Mouse (Mus musculus): Measurements from ENCODE around the gene Npas3. TPM values are rescaled to one million over a fixed set of nuclear protein-coding genes. Genes with fewer than 3 reads are reported as not detected.

The Npas3 gene
- polyA plus RNA-seq, 1 experiment from 2014 or later = 0.28 TPM

DNA sequence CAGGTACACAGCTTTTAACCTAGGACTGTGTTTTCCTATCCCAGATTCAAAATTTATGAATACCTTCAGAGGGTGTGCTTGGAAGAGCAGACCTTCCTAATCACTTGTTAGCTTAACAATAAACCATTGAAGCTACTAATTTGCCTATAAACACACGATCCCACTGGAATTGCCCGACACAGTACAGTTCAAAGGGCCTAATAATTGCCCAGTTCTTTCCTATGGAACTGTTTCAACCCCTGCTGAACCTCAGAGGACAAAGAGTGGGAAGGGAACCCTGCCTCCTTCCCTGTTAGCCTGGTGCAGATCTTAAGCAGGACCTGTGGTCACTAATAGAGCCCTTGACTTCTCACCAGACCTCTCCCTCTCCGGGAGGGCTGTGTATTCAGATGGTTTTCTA, 429.7 kb downstream of the Npas3 start:
- Histone ChIP-seq H3K36me3 (ENCODE audit: control insufficient read depth, insufficient read depth, low read length) (no peaks in the 10 kb centered on the region), H3K9ac (ENCODE audit: low read length) (no peak overlapping the region), H3K4me2 (ENCODE audit: low read depth, low read length) (no peak overlapping the region), H3K27me3 (ENCODE audit: control insufficient read depth, insufficient read depth, low read depth, low read length) (no peaks in the 10 kb centered on the region), H3K4me3 (ENCODE audit: low read length) (no peak overlapping the region), H3K9me3 (ENCODE audit: control insufficient read depth, low read length) (no peaks in the 10 kb centered on the region), H3K27ac (ENCODE audit: low read length) (no peak overlapping the region), H3K4me1 (replicated peaks; ENCODE audit: control insufficient read depth, insufficient read depth, low read length) (no peaks in the 10 kb centered on the region)
- WGBS = 73% methylated on average over 3 of the region's 3 CpGs
- ATAC-seq (ENCODE audit: low read depth) = no peak

DNA sequence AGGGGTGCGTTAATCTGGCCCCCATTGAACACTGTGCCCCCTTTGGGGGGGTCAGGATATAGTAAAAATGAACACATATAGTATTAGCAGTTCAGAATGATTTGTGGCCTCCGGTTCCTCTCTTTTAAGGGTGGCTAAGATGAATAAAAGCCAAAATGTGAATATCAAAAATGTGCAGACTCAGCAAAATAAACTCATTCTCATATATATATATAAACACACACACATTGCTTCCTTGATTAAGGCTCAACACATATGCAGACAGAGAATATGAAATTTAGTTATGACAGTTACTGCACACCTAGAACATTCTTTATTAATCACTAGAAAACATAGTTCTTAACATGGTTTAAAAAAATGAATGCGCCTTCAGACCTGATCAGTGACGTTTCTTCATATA, 430.7 kb downstream of the Npas3 start:
- H3K4me3 ChIP-seq (ENCODE audit: low read length) = no peak overlapping the region
- no peaks in the 10 kb centered on the region for H3K36me3 ChIP-seq (ENCODE audit: control insufficient read depth, insufficient read depth, low read length)
- no peak overlapping the region for H3K27ac ChIP-seq (ENCODE audit: low read length)
- no peak overlapping the region for H3K4me2 ChIP-seq (ENCODE audit: low read depth, low read length)
- H3K9me3 ChIP-seq (ENCODE audit: control insufficient read depth, low read length) = no peaks in the 10 kb centered on the region
- no peaks in the 10 kb centered on the region for H3K4me1 ChIP-seq (replicated peaks; ENCODE audit: control insufficient read depth, insufficient read depth, low read length)
- 94% methylated on average over 4 of the region's 4 CpGs for WGBS
- H3K27me3 ChIP-seq (ENCODE audit: control insufficient read depth, insufficient read depth, low read depth, low read length) = no peaks in the 10 kb centered on the region
- H3K9ac ChIP-seq (ENCODE audit: low read length) = no peak overlapping the region
- ATAC-seq (ENCODE audit: low read depth) = no peak

DNA sequence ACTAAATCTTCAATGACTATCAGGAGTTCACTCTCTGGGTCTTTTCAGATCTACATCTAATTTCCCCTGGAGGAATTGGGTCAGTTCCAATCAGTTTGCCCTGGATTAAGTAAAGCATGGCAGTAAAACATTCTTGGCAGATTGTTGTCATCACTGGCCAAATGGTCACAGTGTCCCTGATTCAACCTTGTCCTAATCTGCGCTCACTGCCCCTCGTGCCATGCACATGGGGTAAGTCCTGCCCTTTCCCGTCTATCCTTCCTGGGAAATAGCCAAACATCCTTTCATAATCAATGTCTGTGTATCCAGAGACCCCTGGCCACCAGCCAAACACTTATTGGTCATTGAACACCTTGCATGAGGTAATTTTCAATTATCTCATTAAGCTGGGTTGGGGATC, 432.0 kb downstream of the Npas3 start:
- 75% methylated on average over 3 of the region's 3 CpGs for WGBS
- Histone ChIP-seq H3K36me3 (ENCODE audit: control insufficient read depth, insufficient read depth, low read length) (no peaks in the 10 kb centered on the region), H3K9ac (ENCODE audit: low read length) (no peak overlapping the region), H3K4me3 (ENCODE audit: low read length) (no peak overlapping the region), H3K27me3 (ENCODE audit: control insufficient read depth, insufficient read depth, low read depth, low read length) (no peaks in the 10 kb centered on the region), H3K9me3 (ENCODE audit: control insufficient read depth, low read length) (no peaks in the 10 kb centered on the region), H3K27ac (ENCODE audit: low read length) (no peak overlapping the region), H3K4me1 (replicated peaks; ENCODE audit: control insufficient read depth, insufficient read depth, low read length) (no peaks in the 10 kb centered on the region), H3K4me2 (ENCODE audit: low read depth, low read length) (no peak overlapping the region)
- ATAC-seq (ENCODE audit: low read depth) = no peak

DNA sequence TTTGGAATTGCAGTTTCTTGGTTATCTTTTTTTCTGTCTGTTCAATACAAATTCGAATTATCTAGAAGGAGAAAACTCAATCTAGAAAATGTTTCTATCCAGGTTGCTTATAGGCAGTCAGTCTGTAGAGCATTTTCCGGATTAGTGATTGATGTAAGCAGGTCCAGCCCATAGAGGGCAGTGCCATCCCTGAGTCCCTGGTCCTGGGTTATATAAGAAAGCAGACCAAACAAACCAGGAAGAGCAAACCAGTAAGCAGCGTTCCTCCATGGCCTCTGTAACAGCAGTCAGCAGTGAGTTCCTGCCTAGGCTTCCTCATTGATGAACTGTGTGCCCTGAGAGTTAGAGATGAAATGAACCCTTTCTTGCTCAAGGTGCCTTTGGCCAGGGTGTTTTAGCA, 433.6 kb downstream of the Npas3 start:
- no peak overlapping the region for H3K9ac ChIP-seq (ENCODE audit: low read length)
- 41% methylated on average over 3 of the region's 3 CpGs for WGBS
- H3K36me3 ChIP-seq (ENCODE audit: control insufficient read depth, insufficient read depth, low read length) = no peaks in the 10 kb centered on the region
- H3K9me3 ChIP-seq (ENCODE audit: control insufficient read depth, low read length) = no peaks in the 10 kb centered on the region
- H3K4me2 ChIP-seq (ENCODE audit: low read depth, low read length) = no peak overlapping the region
- H3K27me3 ChIP-seq (ENCODE audit: control insufficient read depth, insufficient read depth, low read depth, low read length) = no peaks in the 10 kb centered on the region
- H3K27ac ChIP-seq (ENCODE audit: low read length) = no peak overlapping the region
- ATAC-seq (ENCODE audit: low read depth) = no peak
- no peak overlapping the region for H3K4me3 ChIP-seq (ENCODE audit: low read length)
- no peaks in the 10 kb centered on the region for H3K4me1 ChIP-seq (replicated peaks; ENCODE audit: control insufficient read depth, insufficient read depth, low read length)

DNA sequence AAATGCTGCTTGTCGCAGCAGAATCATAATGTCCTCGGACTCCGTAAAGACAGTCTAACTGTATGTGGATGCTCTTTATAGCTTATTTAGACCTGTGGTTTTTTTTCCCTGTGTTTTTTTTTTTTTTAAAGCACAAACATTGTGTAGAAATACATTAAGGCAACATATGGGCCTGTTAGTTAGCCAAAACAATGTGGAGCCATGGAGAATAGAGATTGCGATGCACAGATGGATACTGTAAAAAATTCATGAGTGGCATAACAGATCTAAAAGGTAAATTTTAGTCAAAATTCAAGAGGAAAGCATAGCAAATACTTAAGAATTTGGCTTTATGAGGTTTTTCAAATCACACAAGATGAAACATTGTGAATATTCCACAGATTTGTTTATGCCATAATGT, 444.0 kb downstream of the Npas3 start:
- Histone ChIP-seq H3K4me3 (ENCODE audit: low read length) (no peak overlapping the region), H3K27ac (ENCODE audit: low read length) (no peak overlapping the region), H3K4me1 (replicated peaks; ENCODE audit: control insufficient read depth, insufficient read depth, low read length) (no peaks in the 10 kb centered on the region), H3K9ac (ENCODE audit: low read length) (no peak overlapping the region), H3K36me3 (ENCODE audit: control insufficient read depth, insufficient read depth, low read length) (no peaks in the 10 kb centered on the region), H3K4me2 (ENCODE audit: low read depth, low read length) (no peak overlapping the region), H3K9me3 (ENCODE audit: control insufficient read depth, low read length) (no peaks in the 10 kb centered on the region), H3K27me3 (ENCODE audit: control insufficient read depth, insufficient read depth, low read depth, low read length) (no peaks in the 10 kb centered on the region)
- no peak for ATAC-seq (ENCODE audit: low read depth)
- 87% methylated on average over 4 of the region's 4 CpGs for WGBS

DNA sequence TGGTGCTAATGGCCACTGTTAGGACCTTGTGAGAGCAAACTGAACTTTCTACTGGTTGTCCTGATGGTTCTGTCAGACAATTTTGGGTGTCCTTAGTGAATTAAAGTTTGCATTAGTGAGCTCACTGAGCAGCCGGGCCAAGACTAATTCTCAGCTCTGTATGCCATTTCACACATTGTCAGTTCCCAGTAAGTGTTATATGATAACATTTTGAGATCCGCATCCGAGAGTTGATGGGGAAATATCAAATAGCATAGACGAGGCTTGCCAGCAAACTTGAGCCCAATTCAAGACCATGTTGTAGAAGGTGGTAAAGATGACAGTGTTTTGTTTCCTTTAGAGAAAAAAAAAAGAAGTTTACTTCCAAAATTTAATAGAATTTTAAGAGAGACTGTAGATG, 445.9 kb downstream of the Npas3 start:
- H3K9ac ChIP-seq (ENCODE audit: low read length) = no peak overlapping the region
- ATAC-seq (ENCODE audit: low read depth) = no peak
- H3K4me2 ChIP-seq (ENCODE audit: low read depth, low read length) = no peak overlapping the region
- H3K27me3 ChIP-seq (ENCODE audit: control insufficient read depth, insufficient read depth, low read depth, low read length) = no peaks in the 10 kb centered on the region
- H3K4me1 ChIP-seq (replicated peaks; ENCODE audit: control insufficient read depth, insufficient read depth, low read length) = no peaks in the 10 kb centered on the region
- WGBS = 65% methylated on average over 4 of the region's 4 CpGs
- no peaks in the 10 kb centered on the region for H3K36me3 ChIP-seq (ENCODE audit: control insufficient read depth, insufficient read depth, low read length)
- no peak overlapping the region for H3K4me3 ChIP-seq (ENCODE audit: low read length)
- no peak overlapping the region for H3K27ac ChIP-seq (ENCODE audit: low read length)
- H3K9me3 ChIP-seq (ENCODE audit: control insufficient read depth, low read length) = no peaks in the 10 kb centered on the region

DNA sequence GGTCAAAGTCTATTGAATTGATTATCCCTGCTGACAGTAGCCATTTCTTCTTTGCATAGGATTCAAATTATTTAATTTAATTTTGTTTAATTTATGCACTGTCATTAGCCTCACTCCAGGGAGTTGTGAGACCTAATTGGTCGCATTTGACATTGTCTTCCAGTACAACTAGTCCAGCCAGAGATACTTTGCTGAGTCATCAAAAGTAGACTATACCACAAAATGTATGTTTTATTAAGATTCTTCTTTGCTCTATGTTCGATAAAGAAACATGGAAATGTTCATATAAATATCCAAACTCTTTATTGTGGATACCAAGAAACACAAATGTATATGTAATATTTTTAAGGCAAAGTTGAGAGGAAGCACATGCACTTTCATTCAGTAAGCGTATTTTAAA, 446.8 kb downstream of the Npas3 start:
- Histone ChIP-seq H3K9me3 (ENCODE audit: control insufficient read depth, low read length) (no peaks in the 10 kb centered on the region), H3K4me2 (ENCODE audit: low read depth, low read length) (no peak overlapping the region), H3K27ac (ENCODE audit: low read length) (no peak overlapping the region), H3K9ac (ENCODE audit: low read length) (no peak overlapping the region), H3K36me3 (ENCODE audit: control insufficient read depth, insufficient read depth, low read length) (no peaks in the 10 kb centered on the region), H3K4me3 (ENCODE audit: low read length) (no peak overlapping the region), H3K4me1 (replicated peaks; ENCODE audit: control insufficient read depth, insufficient read depth, low read length) (no peaks in the 10 kb centered on the region), H3K27me3 (ENCODE audit: control insufficient read depth, insufficient read depth, low read depth, low read length) (no peaks in the 10 kb centered on the region)
- 93% methylated on average over 3 of the region's 3 CpGs for WGBS
- ATAC-seq (ENCODE audit: low read depth) = no peak

DNA sequence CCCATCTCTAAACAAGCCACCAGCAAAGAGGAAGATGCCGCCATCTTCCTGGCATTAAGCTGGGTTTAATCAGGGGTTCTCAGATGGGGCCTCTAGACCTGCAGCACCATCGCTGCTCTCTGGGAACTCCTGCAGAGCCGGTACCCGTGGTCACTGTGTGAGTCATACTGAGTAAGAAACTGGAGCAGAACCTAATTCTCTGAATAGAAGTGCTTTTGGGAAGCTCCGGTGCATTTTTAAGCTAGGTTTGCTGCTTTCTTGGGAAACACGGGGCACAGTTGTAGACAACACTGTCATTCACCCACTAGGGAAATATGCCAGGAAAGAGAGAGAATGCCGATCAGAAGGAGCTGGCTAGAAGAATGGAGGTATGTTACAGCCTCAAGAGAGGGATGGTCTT, 449.2 kb downstream of the Npas3 start:
- no peaks in the 10 kb centered on the region for H3K9me3 ChIP-seq (ENCODE audit: control insufficient read depth, low read length)
- no peaks in the 10 kb centered on the region for H3K27me3 ChIP-seq (ENCODE audit: control insufficient read depth, insufficient read depth, low read depth, low read length)
- no peak overlapping the region for H3K4me2 ChIP-seq (ENCODE audit: low read depth, low read length)
- no peaks in the 10 kb centered on the region for H3K36me3 ChIP-seq (ENCODE audit: control insufficient read depth, insufficient read depth, low read length)
- no peaks in the 10 kb centered on the region for H3K4me1 ChIP-seq (replicated peaks; ENCODE audit: control insufficient read depth, insufficient read depth, low read length)
- WGBS = 84% methylated on average over 7 of the region's 7 CpGs
- no peak overlapping the region for H3K27ac ChIP-seq (ENCODE audit: low read length)
- no peak overlapping the region for H3K9ac ChIP-seq (ENCODE audit: low read length)
- ATAC-seq (ENCODE audit: low read depth) = no peak
- H3K4me3 ChIP-seq (ENCODE audit: low read length) = no peak overlapping the region

DNA sequence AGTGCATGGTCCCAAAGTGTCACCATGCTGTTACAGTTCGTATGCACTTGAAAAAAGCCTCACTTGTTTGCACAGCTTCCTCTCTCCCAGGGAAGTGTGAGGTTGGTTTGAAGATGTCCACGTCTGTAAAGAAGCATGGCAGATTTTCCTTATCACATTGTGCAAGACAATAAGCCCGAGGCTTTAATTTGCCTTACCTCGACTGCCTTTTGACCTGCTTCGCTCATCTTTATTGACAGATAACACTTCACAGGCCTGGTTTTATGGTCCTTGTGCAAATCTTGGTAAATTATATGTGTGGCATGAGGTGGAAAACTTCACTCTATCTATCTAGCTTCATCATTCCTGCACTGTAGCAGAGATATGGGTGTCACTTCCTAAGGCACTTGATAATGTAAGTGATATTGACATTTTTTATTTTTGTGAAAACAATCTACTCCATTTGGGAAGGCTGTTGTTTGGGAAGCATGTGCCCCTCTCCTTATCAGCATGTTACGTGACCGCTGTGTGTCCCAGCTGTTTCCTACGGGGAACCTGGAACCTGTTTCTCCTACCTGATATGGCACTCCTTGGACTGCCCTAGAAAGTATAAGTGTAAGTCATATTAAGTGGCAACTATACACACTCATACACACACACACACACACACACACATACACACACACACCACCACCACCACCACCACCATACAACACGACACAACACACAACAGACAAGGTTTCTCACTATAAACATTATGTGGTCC, 450.2 kb downstream of the Npas3 start:
- Histone ChIP-seq H3K27ac (ENCODE audit: low read length) (no peak overlapping the region), H3K9me3 (ENCODE audit: control insufficient read depth, low read length) (no peaks in the 10 kb centered on the region), H3K36me3 (ENCODE audit: control insufficient read depth, insufficient read depth, low read length) (no peaks in the 10 kb centered on the region), H3K4me3 (ENCODE audit: low read length) (no peak overlapping the region), H3K4me1 (replicated peaks; ENCODE audit: control insufficient read depth, insufficient read depth, low read length) (no peaks in the 10 kb centered on the region), H3K27me3 (ENCODE audit: control insufficient read depth, insufficient read depth, low read depth, low read length) (no peaks in the 10 kb centered on the region), H3K9ac (ENCODE audit: low read length) (no peak overlapping the region), H3K4me2 (ENCODE audit: low read depth, low read length) (no peak overlapping the region)
- WGBS = 63% methylated on average over 9 of the region's 9 CpGs
- ATAC-seq (ENCODE audit: low read depth) = no peak

DNA sequence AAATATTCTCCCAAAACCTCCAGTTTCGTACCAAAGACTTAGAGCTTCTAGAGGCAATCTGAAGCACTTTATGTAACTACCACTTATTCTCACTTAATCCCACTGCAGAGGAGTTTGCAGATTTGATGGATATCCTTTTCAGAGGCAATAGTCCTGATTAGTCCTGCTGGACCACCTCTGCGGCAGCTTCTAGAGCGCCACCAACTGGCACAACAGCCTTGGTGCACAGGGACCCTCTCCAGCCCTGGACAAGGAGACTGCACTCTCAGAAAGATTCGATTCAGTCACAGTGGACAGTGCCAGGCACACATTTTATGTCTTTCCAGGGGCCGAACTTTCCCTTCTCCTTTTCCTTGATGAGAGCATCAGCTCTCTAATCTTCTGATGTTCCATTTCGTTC, 471.4 kb downstream of the Npas3 start:
- WGBS = 63% methylated on average over 6 of the region's 6 CpGs

More for the DNA sequence above, 471.4 kb downstream of the Npas3 start:
- H3K9me3 ChIP-seq (ENCODE audit: control insufficient read depth, low read length) = no peaks in the 10 kb centered on the region
- no peak overlapping the region for H3K27ac ChIP-seq (ENCODE audit: low read length)
- H3K4me3 ChIP-seq (ENCODE audit: low read length) = no peak overlapping the region
- H3K36me3 ChIP-seq (ENCODE audit: control insufficient read depth, insufficient read depth, low read length) = no peaks in the 10 kb centered on the region
- no peaks in the 10 kb centered on the region; the same call in 1 of the 2 replicates for H3K4me1 ChIP-seq (replicated peaks; ENCODE audit: control insufficient read depth, insufficient read depth, low read length)
- peaks cover 15% of the 10 kb centered on the region; the same call in 1 of the 2 replicates for H3K27me3 ChIP-seq (ENCODE audit: control insufficient read depth, insufficient read depth, low read depth, low read length)
- H3K9ac ChIP-seq (ENCODE audit: low read length) = no peak overlapping the region
- no peak for ATAC-seq (ENCODE audit: low read depth)
- no peak overlapping the region for H3K4me2 ChIP-seq (ENCODE audit: low read depth, low read length)
